Mouse (Mus musculus) left cerebral cortex, postnatal 14 days (tissue): Measurements from ENCODE around the gene Eya3. TPM values are rescaled to one million over a fixed set of nuclear protein-coding genes. Genes with fewer than 3 reads are reported as not detected.
A peak's percentile ranks its signal among the peaks of the same experiment; 100 is the strongest.
"Not testable (repeated sequence)": the region's sequence is repeated elsewhere in the genome, so short reads cannot be mapped to it uniquely, and the experiment has no call there.

Experiments
- DNase-seq, 2 experiments: peaks; one replicate each; pipeline ENCODE4 v3.0.0; 2021 to 2022; ENCODE audit warnings: low spot score in 2 of 2, mixed read lengths in 1 of 2
- intact Hi-C: fragments of 180-260 bp; cut with DNase I; formaldehyde crosslinking; loops from one replicate; pipeline ENCODE4 v1.15.1; 2025
- total RNA-seq, 2 experiments: library from RNA; stranded (reverse); gene quantifications; 2 replicates each; pipeline ENCODE4 v1.2.3; 2021

Eya3 gene
- total RNA-seq, 2 experiments from 2014 or later, result 26.6 to 29.4 TPM

DNA sequence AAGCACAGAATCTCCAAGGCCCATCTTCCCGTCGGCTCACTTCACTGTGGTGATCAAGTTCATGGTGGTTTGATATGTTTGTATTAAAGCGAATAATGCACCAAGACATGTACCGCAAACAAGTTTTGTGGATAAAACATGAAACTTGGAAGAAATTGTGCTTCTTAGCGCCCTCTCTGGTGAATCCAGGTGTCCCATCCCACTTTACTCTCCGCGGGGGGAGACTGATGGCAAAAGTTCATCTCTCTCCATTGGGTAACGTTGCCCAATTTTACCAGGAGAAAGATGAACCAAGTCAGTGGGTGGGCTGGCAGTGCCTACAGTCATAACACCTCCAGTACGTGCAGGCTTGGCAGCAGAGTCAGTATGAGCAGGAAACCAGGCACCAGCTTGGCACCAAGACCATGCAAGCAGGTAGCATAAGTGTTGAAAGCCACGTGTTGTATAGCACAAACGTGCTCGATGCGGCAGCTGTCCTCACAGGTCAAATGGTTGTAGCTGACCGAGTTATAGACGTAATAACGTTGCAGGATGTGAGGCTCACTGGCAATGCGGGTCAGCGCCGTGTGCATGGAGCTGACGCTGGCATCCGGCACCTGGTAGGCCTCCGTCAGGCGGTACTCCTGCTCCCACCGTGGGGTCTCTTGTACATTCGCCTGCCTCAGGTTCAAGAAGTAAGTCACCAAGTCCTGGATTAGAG, 94.4 kb downstream of the Eya3 start:
- no peak for DNase-seq
- intact Hi-C loops, result no loop called here

GRCm38 (mm10) chr4:132734766-132735165, 96.0 kb downstream of the Eya3 start:
- DNase-seq, result no peak

GRCm38 (mm10) chr4:132735389-132735788, 96.6 kb downstream of the Eya3 start:
- DNase-seq, result no peak
- intact Hi-C loops, result no loop called here

More at GRCm38 (mm10) chr4:132734766-132735165, 96.0 kb downstream of the Eya3 start:
- intact Hi-C loops, result no loop called here

- intact Hi-C loops, result no loop called here
- DNase-seq, result no peak
These were observed 97.1 kb downstream of the Eya3 start for GRCm38 (mm10) chr4:132735894-132736293.

- intact Hi-C loops, DNase-seq: not testable (repeated sequence)
These were observed 98.4 kb downstream of the Eya3 start for GRCm38 (mm10) chr4:132737154-132737553.

DNA sequence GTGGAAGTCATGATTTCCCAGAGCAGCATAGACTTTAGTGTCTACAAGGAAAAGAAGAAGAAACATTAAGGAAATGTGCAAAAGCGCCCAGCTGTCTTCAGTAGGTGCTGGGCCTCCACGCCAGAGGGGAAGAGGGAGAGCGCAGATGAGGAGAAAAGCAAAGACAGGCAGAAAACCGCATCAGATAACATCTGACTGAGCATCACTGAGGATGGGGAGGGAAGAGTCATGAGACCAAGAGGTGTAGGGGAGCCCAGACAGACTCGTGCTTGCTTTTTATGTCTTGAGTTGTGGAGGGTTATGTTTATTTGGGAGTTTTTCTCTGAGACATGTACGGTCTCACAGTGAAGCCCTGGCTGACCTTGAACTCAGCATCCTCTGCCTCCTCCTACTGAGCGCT, 102.7 kb downstream of the Eya3 start:
- intact Hi-C loops, result no loop called here
- no peak for DNase-seq

DNA sequence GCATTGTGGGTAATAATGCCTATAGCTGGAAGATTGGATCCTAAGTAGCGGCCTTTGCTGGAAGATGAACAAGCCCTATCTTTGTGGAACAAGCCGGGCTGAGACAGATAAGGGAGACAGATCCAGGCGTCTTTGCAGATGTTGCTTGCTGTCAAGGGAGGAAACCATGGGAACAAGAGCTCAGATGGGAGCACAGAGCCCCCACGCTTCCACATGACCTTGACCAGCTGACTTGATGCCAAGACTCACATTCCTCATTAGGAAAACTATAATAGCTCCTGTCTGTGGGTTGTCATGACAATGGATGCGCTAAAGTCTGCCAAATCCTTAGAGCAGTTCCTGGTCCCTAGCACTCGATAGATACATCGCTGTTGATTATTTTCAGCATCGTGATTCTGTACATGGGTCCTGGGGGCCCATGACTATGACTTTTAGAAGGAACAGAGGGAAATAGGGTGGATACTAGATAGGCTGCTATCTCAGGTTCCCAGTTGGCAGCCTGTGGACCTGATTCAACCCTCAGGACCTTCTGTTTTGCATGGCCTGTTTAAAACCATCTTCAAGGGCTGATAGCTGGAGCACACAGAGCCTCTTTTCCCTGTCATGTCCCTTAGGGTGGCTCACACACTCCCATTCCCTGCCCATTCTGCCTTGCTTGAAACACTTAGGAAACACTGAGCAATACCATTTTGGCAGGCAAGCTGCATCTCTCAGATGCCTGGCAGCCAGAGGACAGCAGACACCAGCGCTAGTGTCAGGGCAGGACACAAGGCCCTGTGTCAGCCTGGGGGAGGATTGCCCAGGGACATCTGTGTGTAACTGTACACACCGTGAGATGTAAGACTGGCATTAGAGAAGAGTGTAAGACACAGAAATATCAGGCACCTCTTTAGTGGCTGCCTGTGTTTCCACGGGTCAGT, 105.5 kb downstream of the Eya3 start:
- DNase-seq, result peak; percentile 67 to 90
- intact Hi-C loops, result no loop called here

DNA sequence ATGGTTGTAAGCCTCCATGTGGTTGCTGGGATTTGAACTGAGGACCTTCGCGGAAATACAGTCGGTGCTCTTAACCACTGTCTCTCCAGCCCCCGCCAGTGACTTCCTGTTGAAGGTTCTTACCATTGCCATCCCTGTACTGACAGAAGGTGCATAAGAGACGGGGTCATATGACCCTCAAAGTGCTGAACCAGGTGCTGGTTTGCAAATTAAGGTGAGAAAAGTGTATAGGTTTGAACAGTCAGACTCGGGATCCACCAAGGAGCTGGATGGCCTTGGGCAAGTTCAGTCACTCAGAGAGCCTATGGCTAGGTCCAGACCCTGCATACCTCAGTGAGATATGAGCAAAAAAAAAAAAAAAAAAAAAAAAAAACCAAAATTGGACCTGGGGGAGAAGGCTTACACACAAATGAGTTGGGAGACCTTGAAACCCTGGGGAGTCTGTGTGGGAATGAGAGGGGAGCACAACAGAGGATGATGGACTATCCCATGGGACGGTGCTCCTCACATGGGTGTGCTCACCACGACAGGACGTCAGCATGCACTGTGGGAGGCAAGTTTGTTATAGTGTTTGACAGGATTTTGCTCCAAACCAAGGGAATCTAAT, 108.2 kb downstream of the Eya3 start:
- no peak for DNase-seq
- intact Hi-C loops, result no loop called here

DNA sequence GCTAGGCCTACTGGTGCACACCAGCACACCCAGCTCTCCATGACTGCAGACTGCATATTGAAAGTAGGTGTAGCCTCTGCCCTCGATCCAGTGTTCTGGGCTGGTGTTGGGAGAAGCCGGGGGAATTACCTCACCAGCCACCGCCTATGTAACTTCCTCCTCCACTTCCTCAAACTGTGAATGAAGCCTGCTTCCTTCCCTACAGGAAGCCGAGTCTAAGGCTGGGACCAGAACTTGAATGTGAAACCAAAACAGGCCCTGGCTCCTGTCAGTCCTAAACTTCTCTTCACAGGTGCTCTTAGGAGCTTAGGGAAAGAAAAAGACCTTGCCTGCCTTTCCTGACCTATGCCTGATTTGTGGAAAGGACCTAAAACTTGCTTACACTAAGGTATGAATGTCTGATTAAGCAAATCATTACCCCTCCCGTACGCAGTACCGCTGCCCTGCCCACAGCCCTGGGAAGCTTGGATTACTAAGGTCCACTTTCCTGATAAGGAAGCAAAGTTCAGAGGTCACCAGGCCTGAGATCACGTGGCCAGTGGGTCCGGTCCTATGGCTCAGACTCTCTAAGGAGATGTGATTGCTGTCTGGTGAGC, 109.0 kb downstream of the Eya3 start:
- intact Hi-C loops, result no loop called here
- DNase-seq, result no peak

DNA sequence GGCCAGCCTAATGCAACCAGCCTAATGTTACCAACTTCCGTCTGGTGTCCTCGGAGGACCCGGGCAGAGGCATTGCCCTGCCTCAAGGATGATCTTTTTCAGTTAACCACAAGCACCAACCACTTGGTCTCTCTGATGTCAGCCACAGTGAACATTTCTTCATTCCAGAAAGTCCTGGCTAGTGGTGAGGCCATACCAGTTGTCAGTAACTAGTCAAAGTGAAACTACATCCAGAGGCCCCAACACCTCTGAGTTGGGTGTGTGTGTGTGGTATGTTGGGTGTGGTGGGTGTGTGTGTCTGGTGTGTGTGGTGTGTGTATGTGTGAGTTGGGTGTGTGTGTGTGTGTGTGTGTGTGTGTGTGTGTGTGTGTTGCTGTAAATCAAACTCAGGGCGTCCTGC, 110.0 kb downstream of the Eya3 start:
- intact Hi-C loops, result no loop called here
- DNase-seq, result no peak

DNA sequence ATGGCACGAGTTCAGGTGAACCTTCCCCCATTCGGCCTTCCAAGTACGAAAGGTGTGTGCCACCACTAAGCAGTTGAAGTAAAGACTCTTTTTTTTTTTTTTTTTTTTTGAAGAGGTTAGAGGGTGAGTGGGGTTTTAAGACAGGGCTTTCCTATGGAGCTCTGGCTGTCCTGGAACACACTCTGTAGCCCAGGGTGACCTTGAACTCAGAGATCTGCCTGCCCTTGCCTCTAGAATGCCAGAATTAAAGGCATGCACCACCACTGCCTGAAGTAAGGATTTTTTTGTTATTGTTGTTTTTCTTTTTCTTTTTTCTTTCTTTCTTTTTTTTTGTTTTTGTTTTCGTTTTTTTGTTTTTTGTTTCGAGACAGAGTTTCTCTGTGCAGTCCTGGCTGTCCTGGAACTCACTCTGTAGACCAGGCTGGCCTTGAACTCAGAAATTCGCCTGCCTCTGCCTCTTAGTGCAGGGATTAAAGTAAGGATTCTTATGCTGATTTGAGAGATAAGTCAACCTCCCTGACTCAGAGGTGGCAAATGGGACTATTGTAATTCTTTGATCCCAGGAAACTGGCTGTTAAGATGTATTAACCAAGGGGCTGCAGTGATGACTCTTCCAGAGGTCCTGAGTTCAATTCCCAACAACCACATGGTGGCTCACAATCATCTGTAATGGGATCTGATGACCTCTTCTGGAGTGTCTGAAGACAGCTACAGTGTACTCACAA, 110.6 kb downstream of the Eya3 start:
- intact Hi-C loops, result no loop called here
- DNase-seq, result no peak

DNA sequence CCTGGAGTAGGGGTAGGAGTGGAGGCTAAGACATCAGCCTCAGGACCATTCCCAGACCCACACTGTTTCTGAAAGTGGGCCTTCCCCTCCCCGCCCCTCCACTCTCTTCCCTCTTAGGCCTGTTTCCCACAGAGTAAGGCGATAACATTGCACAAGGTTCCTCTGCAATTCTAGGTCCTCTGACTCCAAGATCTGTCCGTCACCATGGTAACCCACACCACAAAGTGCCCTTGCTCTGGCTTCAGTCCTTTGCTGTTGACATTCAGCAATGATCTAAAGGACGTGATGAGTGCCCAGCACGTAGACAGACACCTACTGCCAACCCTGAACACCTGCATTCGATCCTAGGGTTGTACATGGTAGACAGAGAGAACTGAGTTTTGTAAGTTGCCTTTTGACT, 114.2 kb downstream of the Eya3 start:
- intact Hi-C loops, result no loop called here
- no peak for DNase-seq

DNA sequence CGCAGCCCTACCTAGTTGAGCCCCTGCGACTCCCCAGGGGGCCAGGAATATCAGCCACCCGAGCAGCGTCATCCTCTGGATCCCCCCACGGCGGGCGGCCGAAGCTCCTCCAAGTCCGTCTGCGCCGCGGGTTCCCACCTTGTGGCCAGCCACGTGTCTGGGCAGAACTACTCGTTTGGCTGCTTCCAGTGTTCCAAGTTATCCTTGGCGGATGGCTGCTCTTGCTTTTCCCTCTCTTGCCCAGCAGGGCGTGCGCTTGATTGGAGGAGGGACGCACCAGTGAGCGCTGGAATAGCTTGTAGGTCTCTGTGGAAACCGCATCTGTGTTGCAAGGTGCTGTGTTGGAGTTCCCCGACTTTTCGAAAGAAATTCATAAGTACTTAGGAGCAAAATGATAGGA, 118.2 kb downstream of the Eya3 start, which contains the start of gene Smpdl3b:
TSS of gene Smpdl3b (minus strand) at position 279 of the 400 bp plus-strand sequence.
- DNase-seq, result peak; percentile 79 to 87
- intact Hi-C loops, result no loop called here

- intact Hi-C loops, result no loop called here
- DNase-seq, result peak; percentile 19 to 39
These were observed 119.0 kb downstream of the Eya3 start for GRCm38 (mm10) chr4:132757633-132758351.

DNA sequence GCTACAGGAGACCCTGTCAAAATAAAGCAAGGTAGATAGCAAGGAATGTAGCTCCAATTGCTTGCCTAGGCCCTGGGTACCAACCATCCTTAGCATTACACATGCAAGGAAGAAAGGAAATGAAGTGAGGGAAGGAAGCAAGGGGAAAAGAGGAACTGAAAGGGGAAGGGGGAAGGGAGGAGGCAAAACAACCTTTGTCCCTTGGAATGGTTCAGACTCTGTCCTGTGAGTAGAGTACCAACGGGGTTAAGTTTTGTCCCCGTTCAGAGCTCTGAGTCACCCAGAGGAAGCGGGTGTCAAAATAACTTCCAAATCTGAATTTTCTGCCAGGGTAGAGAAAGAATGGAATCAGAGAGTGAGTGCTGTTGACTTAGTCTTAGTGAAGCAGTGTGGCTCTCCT, 121.5 kb downstream of the Eya3 start:
- intact Hi-C loops, result no loop called here
- no peak for DNase-seq

DNA sequence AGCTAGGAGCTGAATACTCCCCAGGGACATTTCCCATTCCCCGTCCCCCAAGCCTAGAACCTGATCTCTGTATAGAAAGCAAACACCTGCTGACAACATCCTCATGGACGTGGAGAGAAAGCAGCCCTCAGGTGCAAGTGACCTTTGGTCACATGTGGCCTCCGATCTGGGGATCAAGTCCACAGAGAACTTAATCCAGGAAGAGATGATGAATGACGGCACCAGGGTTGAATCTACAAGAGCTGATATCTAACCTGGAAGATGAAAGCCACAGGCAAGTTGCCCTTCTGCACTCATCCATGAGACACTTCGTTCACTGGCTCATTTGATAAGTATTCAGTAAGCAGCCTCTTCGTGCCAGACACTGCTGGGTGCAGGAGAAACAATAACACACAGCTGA, 123.8 kb downstream of the Eya3 start:
- intact Hi-C loops, result no loop called here
- DNase-seq, result no peak

GRCm38 (mm10) chr4:132763125-132763524, 124.3 kb downstream of the Eya3 start:
- DNase-seq, intact Hi-C loops: not testable (repeated sequence)
